Mouse (Mus musculus): ENCODE measurements at regions not wholly inside any gene's neighbourhood (a gene's known extent, or its start where the extent isn't known, plus 50 kb on each side); places are given as distances from the start of the nearest gene placed in this dataset.

DNA sequence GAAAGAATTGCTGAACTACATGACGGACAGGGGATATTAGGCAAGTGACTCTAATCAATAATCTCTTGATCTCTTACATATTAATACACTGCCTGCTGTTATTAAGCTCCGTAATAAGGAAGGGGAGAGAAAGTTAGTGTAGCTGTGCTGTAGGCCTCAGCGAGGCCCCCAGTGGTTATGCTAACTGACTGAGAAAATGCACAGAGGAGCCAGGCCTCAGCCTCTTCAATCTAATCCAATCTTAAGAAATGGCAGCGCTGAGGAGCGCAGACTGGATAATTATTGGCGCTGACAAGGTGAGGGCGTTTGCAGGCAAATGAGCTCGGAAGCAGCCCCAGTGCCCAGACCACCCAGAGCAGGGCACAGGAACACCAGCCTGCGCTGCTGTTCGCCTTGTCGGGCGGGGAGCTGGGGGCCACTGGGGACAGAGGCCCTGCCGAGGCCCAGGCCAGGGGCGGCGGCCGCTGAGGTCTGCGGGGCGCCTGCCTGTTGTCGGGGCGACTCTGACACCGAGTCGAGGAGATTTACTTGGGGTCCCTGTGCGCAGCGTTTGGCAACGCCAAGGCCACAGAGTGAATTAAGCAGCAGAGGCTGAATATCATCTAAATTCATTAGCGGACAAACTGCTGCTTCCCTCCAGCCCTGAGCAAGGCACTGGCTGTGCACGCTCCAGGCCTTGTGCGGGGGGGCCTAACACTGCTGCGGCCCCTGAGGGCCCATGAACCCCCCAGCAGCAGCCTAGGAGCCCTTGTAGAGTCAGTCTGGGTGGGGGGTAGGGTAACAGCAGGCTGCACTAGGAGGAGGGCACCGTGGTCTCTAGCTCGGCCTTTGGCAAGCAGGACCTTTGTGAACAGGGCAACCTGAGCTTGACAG, 493.4 kb upstream of the Mki67 start:
- Histone ChIP-seq H3K9me3 (ENCODE audit: control insufficient read depth, low read length) (no peaks in the 10 kb centered on the region), H3K9ac (ENCODE audit: low read length) (no peak overlapping the region), H3K4me1 (replicated peaks; ENCODE audit: control insufficient read depth, insufficient read depth, low read length) (no peaks in the 10 kb centered on the region), H3K27me3 (ENCODE audit: control insufficient read depth, insufficient read depth, low read depth, low read length) (no peaks in the 10 kb centered on the region), H3K27ac (ENCODE audit: low read length) (no peak overlapping the region), H3K36me3 (ENCODE audit: control insufficient read depth, insufficient read depth, low read length) (no peaks in the 10 kb centered on the region), H3K4me3 (ENCODE audit: low read length) (no peak overlapping the region), H3K4me2 (ENCODE audit: low read depth, low read length) (no peak overlapping the region)
- ATAC-seq (ENCODE audit: low read depth) = no peak
- 50% methylated on average over 31 of the region's 31 CpGs for WGBS

DNA sequence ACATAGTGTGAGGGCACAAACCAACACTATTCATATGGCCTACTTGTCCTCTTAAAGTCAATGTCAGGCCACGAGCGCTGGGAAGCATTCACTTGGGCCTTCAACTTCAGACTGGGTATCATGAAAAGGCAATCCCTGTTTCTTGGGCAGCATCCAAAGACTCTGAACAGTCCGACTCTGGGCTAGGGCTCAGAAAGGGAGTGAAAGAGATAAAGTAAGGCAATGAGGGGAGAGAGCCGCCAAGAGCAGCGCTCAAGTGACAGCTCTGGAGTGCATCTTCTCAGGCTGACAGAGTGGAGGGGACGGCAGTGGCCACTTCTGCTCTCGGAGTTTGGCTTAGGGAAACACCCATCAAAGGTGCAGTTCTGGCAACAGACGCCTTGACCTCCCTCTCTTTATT, 496.3 kb upstream of the Mki67 start:
- Histone ChIP-seq H3K36me3 (ENCODE audit: control insufficient read depth, insufficient read depth, low read length) (no peaks in the 10 kb centered on the region), H3K4me2 (ENCODE audit: low read depth, low read length) (no peak overlapping the region), H3K4me1 (replicated peaks; ENCODE audit: control insufficient read depth, insufficient read depth, low read length) (no peaks in the 10 kb centered on the region), H3K27me3 (ENCODE audit: control insufficient read depth, insufficient read depth, low read depth, low read length) (no peaks in the 10 kb centered on the region), H3K27ac (ENCODE audit: low read length) (no peak overlapping the region), H3K4me3 (ENCODE audit: low read length) (no peak overlapping the region), H3K9me3 (ENCODE audit: control insufficient read depth, low read length) (no peaks in the 10 kb centered on the region), H3K9ac (ENCODE audit: low read length) (no peak overlapping the region)
- peak; percentile 51; the same call in 1 of the 2 replicates for ATAC-seq (ENCODE audit: low read depth)
- WGBS = 36% methylated on average over 8 of the region's 8 CpGs

DNA sequence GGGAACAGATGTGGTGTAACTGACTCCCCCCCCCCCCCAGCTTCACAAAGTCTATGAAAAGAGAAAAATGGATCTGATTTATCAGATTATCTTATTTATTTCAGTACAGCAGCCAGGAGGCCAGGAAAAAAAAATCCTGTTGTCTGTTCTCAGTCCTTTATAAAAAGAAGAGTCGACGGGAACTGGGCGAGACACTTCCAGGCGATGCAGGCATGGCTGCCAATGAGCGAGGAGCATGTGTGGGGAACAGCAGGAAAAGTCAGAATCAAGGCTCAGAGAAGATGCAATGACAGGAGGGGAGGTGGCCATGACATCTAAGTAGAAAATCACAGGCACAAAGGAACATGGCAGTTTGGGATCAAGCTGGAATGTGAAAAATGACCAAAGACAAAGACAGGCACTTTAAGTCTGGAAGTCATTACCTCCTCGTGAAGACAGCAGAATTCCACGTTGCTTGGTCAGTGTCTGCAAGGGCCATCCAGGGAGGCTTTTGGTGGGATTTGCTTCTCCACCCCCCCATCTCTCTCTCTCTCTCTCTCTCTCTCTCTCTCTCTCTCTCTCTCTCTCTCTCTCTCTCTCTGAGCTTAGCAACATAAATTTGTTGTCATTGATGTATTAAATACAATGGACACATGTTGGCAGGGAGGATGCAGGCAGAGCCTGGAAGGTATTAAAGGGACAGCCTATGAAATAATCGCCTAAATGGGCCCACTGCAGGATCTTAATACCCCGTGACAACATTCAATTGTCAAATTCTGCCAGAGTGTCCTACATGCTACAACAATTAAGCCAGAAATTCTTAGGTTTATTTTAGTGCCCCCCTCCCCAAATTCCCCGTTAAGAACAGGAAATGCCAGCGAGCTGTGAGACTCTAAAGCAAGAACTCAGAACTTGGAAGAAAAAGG, 497.1 kb upstream of the Mki67 start:
- H3K36me3 ChIP-seq (ENCODE audit: control insufficient read depth, insufficient read depth, low read length) = no peaks in the 10 kb centered on the region
- ATAC-seq (ENCODE audit: low read depth) = no peak
- H3K4me2 ChIP-seq (ENCODE audit: low read depth, low read length) = no peak overlapping the region
- H3K9ac ChIP-seq (ENCODE audit: low read length) = no peak overlapping the region
- H3K4me1 ChIP-seq (replicated peaks; ENCODE audit: control insufficient read depth, insufficient read depth, low read length) = no peaks in the 10 kb centered on the region
- WGBS = 44% methylated on average over 11 of the region's 11 CpGs
- no peak overlapping the region for H3K27ac ChIP-seq (ENCODE audit: low read length)
- H3K4me3 ChIP-seq (ENCODE audit: low read length) = no peak overlapping the region
- no peaks in the 10 kb centered on the region for H3K27me3 ChIP-seq (ENCODE audit: control insufficient read depth, insufficient read depth, low read depth, low read length)
- H3K9me3 ChIP-seq (ENCODE audit: control insufficient read depth, low read length) = no peaks in the 10 kb centered on the region

DNA sequence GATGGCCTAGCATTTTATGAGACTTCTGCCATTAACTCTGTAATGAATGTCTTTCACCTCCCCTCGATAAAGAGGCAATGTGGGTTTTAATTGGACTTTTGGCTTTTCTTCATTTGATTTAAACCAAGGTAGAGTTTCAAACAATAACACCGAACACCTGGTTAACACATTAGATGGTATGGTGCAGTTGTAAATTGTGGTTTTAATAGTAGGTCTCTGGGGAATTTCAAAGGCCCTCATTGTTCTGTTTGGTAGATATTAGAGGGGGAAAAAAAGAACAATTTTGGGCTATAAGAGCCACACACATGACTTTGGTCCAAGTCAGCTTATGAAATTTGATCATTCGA, 497.8 kb upstream of the Mki67 start:
- H3K4me3 ChIP-seq (ENCODE audit: low read length) = no peak overlapping the region
- H3K27me3 ChIP-seq (ENCODE audit: control insufficient read depth, insufficient read depth, low read depth, low read length) = no peaks in the 10 kb centered on the region
- H3K27ac ChIP-seq (ENCODE audit: low read length) = no peak overlapping the region
- no peaks in the 10 kb centered on the region for H3K4me1 ChIP-seq (replicated peaks; ENCODE audit: control insufficient read depth, insufficient read depth, low read length)
- no peaks in the 10 kb centered on the region for H3K36me3 ChIP-seq (ENCODE audit: control insufficient read depth, insufficient read depth, low read length)
- no peak overlapping the region for H3K4me2 ChIP-seq (ENCODE audit: low read depth, low read length)
- no peak overlapping the region for H3K9ac ChIP-seq (ENCODE audit: low read length)
- WGBS = 85% methylated on average over 3 of the region's 3 CpGs
- no peaks in the 10 kb centered on the region for H3K9me3 ChIP-seq (ENCODE audit: control insufficient read depth, low read length)
- no peak for ATAC-seq (ENCODE audit: low read depth)

DNA sequence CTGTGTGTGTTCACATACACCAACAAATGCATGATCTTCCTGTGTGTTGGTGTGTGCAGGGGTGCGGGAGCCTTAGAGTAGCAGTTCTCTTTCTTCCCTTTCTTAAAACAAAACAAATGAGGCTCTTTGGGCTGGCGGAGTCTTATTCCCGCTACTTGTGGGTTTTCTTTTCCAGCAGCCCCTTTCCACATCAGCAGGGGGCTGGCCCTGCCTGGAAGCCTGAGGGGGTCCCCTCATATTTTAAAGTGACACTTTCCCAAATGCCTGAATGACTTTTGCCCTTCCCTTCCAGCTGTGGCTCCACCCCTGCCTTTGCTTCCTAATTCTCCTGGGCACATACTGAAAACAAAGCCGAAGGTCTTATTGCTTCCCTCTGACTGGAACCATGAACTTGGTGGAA, 498.3 kb upstream of the Mki67 start:
- Histone ChIP-seq H3K4me2 (ENCODE audit: low read depth, low read length) (no peak overlapping the region), H3K27me3 (ENCODE audit: control insufficient read depth, insufficient read depth, low read depth, low read length) (no peaks in the 10 kb centered on the region), H3K4me3 (ENCODE audit: low read length) (no peak overlapping the region), H3K27ac (ENCODE audit: low read length) (no peak overlapping the region), H3K36me3 (ENCODE audit: control insufficient read depth, insufficient read depth, low read length) (no peaks in the 10 kb centered on the region), H3K9me3 (ENCODE audit: control insufficient read depth, low read length) (no peaks in the 10 kb centered on the region), H3K9ac (ENCODE audit: low read length) (no peak overlapping the region), H3K4me1 (replicated peaks; ENCODE audit: control insufficient read depth, insufficient read depth, low read length) (no peaks in the 10 kb centered on the region)
- no peak for ATAC-seq (ENCODE audit: low read depth)
- WGBS = 75% methylated on average over 4 of the region's 4 CpGs

DNA sequence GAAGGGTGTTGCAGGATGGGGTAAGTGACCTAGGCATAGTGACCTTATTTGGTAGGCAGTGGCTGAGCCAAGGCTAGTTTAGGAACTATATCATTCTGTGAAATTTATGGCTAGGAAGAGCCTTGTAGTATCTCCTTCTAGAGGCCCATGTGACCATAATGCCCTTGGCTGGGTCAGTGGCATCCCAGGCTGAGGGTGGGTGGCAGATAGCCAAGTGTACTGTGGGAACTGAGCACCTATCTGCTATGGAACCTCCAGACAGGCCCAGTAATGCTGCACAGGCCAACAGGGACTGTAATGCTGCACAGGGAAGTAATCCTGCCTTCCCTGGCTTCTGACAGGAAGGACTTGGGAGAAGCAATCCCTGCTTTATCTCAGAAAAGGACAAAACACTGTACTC, 500.6 kb upstream of the Mki67 start:
- Histone ChIP-seq H3K27ac (ENCODE audit: low read length) (no peak overlapping the region), H3K4me2 (ENCODE audit: low read depth, low read length) (no peak overlapping the region), H3K36me3 (ENCODE audit: control insufficient read depth, insufficient read depth, low read length) (no peaks in the 10 kb centered on the region), H3K27me3 (ENCODE audit: control insufficient read depth, insufficient read depth, low read depth, low read length) (no peaks in the 10 kb centered on the region), H3K4me1 (replicated peaks; ENCODE audit: control insufficient read depth, insufficient read depth, low read length) (no peaks in the 10 kb centered on the region), H3K9ac (ENCODE audit: low read length) (no peak overlapping the region), H3K4me3 (ENCODE audit: low read length) (no peak overlapping the region), H3K9me3 (ENCODE audit: control insufficient read depth, low read length) (no peaks in the 10 kb centered on the region)
- no peak for ATAC-seq (ENCODE audit: low read depth)

DNA sequence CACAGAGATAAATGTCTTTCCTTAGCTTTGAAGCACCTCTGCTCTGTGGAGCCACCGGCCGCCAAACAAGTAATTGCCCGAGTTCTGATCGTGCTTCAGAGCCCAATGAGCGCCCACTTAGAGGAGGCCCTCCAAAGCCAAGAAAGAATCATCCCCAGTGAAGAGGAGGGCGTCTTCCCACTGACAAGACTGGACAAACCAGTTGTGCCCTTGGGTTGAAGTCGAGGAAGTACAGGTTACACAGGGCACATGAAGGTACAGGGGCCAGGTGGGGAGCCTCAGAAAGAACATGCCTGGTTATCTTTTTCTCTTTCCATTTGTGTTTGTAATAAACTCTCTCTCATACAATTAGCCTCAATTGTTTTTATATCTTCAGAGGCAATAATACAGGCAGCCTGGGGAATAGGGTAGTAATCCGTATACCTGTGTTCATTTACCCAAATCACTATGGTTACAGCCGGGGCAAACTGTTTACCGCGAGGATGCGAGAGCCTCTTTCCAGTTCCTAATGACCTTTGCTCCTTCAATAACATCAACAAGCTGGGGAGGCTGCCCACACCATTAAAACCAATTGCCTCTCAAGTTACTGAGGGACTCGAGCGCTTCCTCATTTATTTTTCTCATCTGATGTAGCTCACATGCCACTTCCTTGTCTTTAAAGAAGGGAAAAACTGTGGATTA, 503.5 kb upstream of the Mki67 start:
- Histone ChIP-seq H3K4me1 (replicated peaks; ENCODE audit: control insufficient read depth, insufficient read depth, low read length) (no peaks in the 10 kb centered on the region), H3K9ac (ENCODE audit: low read length) (no peak overlapping the region), H3K36me3 (ENCODE audit: control insufficient read depth, insufficient read depth, low read length) (no peaks in the 10 kb centered on the region), H3K4me2 (ENCODE audit: low read depth, low read length) (no peak overlapping the region), H3K27me3 (ENCODE audit: control insufficient read depth, insufficient read depth, low read depth, low read length) (no peaks in the 10 kb centered on the region), H3K4me3 (ENCODE audit: low read length) (no peak overlapping the region), H3K27ac (ENCODE audit: low read length) (no peak overlapping the region), H3K9me3 (ENCODE audit: control insufficient read depth, low read length) (no peaks in the 10 kb centered on the region)
- no peak for ATAC-seq (ENCODE audit: low read depth)
- WGBS = 38% methylated on average over 14 of the region's 14 CpGs

DNA sequence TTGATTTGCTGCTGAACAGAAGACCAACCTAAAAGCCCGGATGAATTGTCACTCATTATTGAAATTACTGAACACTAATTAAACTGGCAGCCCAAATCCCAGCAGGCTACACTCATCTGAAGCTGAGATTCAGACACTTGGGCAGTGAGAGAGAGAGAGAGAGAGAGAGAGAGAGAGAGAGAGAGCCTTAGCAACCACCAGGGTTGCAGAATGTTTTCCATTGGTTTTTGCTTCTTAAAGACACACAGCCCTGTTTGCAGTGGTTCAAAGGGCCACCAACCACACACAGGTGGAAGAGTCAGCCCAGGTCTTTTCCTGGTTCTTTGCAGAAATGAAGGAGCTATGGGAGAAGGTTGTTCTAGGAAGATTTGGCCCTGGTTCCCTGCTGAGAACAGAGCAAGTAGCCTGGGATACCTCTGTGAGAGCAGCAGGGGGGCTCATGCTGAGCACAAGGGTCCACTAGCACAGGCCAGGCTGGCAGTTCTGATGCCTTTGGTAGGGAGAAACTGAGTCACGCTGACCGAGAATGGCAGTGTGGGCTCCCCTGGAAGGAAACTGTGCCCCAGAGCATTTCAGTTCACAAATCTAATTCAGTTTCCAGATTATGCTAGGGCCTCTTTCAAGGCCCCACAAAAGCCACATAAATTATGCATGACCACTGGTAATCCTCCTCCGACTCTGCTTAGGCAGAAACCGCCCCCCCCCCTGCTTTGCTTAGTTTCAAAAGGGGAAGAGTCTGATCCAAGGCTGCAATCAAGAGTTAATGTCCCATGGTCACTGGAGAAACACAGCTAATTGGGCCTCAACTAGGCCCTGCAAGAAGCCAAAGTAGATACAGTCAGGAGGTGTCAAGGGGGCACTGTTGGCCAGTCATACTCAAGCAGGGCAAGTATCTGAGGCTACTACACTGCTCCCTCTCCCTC, 504.3 kb upstream of the Mki67 start:
- Histone ChIP-seq H3K36me3 (ENCODE audit: control insufficient read depth, insufficient read depth, low read length) (no peaks in the 10 kb centered on the region), H3K4me3 (ENCODE audit: low read length) (no peak overlapping the region), H3K9ac (ENCODE audit: low read length) (no peak overlapping the region), H3K4me1 (replicated peaks; ENCODE audit: control insufficient read depth, insufficient read depth, low read length) (no peaks in the 10 kb centered on the region), H3K9me3 (ENCODE audit: control insufficient read depth, low read length) (no peaks in the 10 kb centered on the region), H3K4me2 (ENCODE audit: low read depth, low read length) (no peak overlapping the region), H3K27me3 (ENCODE audit: control insufficient read depth, insufficient read depth, low read depth, low read length) (no peaks in the 10 kb centered on the region), H3K27ac (ENCODE audit: low read length) (no peak overlapping the region)
- WGBS = 49% methylated on average over 5 of the region's 5 CpGs
- no peak for ATAC-seq (ENCODE audit: low read depth)
